Mouse (Mus musculus) cerebellum, adult 2 months (tissue): ENCODE measurements at regions not wholly inside any gene's neighbourhood (a gene's known extent, or its start where the extent isn't known, plus 50 kb on each side); places are given as distances from the start of the nearest gene placed in this dataset.

Experiments used
- CTCF ChIP-seq: fragments of 200-500 bp; IDR thresholded peaks from 2 replicates; pipeline ENCODE4 v1.5.1; 2011; ENCODE audit warnings: low read depth, mild to moderate bottlenecking, control low read depth, low read length, moderate library complexity, borderline replicate concordance; ENCODE audit not compliant: insufficient read depth
- POLR2A ChIP-seq: fragments of 200-500 bp; IDR thresholded peaks from 2 replicates; pipeline ENCODE4 v1.6.1; 2011; ENCODE audit warnings: low read length, control low read depth, borderline replicate concordance; ENCODE audit not compliant: insufficient read depth

DNA sequence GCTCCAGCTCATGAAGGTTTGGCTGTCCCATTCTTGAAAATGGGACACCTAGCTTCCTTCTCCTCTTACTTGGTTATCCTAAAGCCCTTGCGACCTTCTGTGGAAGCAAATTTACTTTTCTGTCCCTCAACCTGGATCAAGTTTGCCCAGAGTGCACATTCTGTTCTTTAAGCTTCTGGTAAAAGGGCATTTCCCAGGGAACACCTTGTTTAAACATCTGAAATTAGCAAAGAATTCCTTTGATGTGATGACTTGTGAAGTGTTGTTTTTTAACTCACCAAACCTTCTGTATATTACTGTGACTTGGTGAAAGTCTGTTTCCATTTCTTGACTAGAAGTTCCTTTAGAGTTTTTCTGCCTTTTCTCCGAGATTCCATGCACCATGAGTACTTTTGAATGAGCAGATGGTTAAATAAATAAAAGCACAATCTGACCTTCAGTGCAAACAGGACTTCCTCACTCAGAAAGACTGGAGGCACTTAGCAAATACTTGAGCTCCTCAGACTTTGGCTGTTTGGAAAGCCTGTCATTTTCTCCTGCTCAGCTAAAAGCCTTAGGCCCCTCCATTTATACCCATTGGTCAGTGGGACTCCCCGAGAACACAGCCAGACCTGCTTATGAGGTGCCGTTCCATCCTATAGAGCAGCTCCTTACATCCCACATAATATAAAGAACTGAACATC is 69.3 kb upstream of the Rprm start:
- TF ChIP-seq CTCF (no peak), POLR2A (no peak)
